1 mouse cellular context compared by ENCODE assay signal in the genomic region with DNA sequence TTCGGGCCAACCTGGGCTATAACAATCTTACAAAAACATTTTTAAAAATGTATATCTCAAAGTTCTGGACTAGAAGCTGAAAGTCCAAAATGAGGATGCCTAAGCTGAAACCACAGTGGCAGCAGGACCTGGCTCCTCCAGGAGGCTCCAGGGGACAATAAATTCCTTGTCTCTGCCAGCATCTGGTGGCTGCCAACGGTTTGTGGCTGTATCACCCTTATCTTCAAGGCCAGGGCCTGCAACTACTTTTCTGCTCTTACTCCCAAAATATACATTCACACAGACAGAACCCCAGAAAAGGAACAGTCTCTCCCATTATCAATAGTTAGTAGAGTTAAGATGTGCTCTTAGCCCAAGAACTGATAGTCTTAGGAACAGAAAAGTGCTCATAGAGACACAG.
A peak's percentile ranks its signal among the peaks of the same experiment; 100 is the strongest.
TF ChIP-seq lines count a peak whose summit lies in the region.

No protein-coding gene starts in this region.

TF ChIP-seq in MEL, 35 proteins besides CTCF, POLR2A, EP300 and RAD21 (continued from another document):
- TF ChIP-seq USF2 (IDR thresholded peaks at IDR 0.05; ENCODE audit: borderline replicate concordance in 1 of 2, insufficient read depth in 1 of 2, low read depth in 1 of 2, low read length in 2 of 2) (no peak), ZNF384 (IDR thresholded peaks at IDR 0.05; ENCODE audit: low read depth, low read length) (no peak), MXI1 (IDR thresholded peaks at IDR 0.05; ENCODE audit: low read depth, low read length) (no peak), MEF2A (IDR thresholded peaks at IDR 0.05; ENCODE audit: extremely low read depth, insufficient replicate concordance, low read depth, low read length, poor library complexity, severe bottlenecking) (peak; percentile 86; the same call in 1 of the 2 replicates), E2F4 (IDR thresholded peaks at IDR 0.05; ENCODE audit: borderline replicate concordance, low read depth, low read length) (no peak), ETS1 (IDR thresholded peaks at IDR 0.05; ENCODE audit: low read depth, low read length) (peak; percentile 84), MYB (IDR thresholded peaks at IDR 0.05; ENCODE audit: low read depth, low read length) (peak; percentile 97), MYC (IDR thresholded peaks at IDR 0.05; ENCODE audit: low read depth, low read length) (no peak)
